Comparison of ENCODE assay signal across 8 mouse cellular contexts in the genomic region with DNA sequence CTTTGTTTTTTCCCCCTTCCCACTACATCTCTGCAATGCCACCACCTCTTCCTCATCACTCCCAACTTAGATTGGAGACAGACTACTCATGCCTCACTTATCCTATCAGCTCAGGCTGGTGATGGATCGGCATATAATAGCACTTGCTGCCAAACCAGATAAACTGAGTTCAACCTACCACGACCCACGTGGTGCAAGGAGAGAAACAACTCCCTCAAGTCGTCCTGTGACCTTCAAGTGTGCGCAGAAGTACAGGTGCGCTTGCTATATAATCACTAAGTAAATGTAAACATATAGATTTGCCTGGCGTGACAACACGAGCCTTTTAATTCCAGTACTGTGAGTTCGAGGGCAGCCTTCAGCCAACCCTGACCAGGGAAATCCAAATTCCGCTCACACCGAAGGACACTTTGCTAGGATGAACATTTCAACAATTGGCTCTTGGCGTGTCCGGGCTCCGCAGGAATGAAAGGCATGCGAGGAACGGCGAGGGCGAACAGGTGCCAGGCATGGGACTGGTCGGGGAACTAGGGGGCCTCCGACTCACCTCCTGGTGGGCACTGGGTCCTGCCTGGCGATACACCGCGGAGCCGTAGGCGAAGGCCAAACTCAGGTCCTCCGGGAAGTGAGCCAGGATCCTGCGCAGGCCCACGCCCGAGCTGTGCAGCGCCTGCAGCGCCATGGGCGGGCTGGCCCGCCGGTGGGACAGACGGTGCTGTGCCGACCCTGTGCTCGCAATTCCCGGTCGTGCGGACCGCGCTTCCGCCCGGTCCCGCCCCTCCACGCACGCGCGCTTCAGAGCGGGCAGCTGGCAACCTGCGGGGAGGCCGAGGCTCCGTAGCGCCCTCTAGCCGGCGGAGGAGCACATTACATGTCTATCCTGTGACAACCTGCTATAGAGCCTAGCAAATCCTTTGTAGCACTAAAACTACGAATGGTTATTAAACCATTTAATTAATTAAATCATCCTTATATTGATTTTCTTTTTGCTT. TPM values are rescaled to one million over a fixed set of nuclear protein-coding genes. Genes with fewer than 3 reads are reported as not detected.
A peak's percentile ranks its signal among the peaks of the same experiment; 100 is the strongest.
DNase-seq lines count a peak whose midpoint lies in the region; ATAC-seq and TF ChIP-seq lines count a peak whose summit lies in the region.

A gene (minus strand): TSS at position 774 of the 992 bp plus-strand sequence.

- peak; percentile 64; the same call in 1 of the 2 replicates for TF ChIP-seq POLR2A in cerebellum, adult 2 months (IDR thresholded peaks at IDR 0.05; ENCODE audit: borderline replicate concordance, insufficient read depth, low read length)

- peak; percentile 93 for ATAC-seq in forebrain, postnatal 0 days
- ATAC-seq in lung, embryonic 14.5 days (ENCODE audit: insufficient read depth): peak; percentile 93
- peak; percentile 94 for ATAC-seq in neutrophil, adult 5-6 weeks (ENCODE audit: extremely low read depth, insufficient number of reproducible peaks, low FRiP score, poor library complexity, severe bottlenecking)

- H3K9ac ChIP-seq in forebrain, postnatal 0 days: peak within 1 kb of the TSS; percentile 79
- H3K9ac ChIP-seq in lung, embryonic 14.5 days: peak within 1 kb of the TSS; percentile 72

- DNase-seq in MN1 (ENCODE audit: low spot score): peak; percentile 90
- peak; percentile 86 to 91 for DNase-seq in cerebellum, adult 2 months
- peak; percentile 94 for DNase-seq in forebrain, postnatal 0 days
- peak; percentile 87 to 94 for DNase-seq in heart, postnatal 36 days
- peak; percentile 83 to 90 for DNase-seq in layer of hippocampus, adult 2 months (ENCODE audit: low spot score in 2 of 2)
- peak; percentile 94 for DNase-seq in lung, embryonic 14.5 days
- DNase-seq in thymus, adult 18-20 months: peak; percentile 70 to 71

- peak within 1 kb of the TSS; percentile 78 for H3K4me3 ChIP-seq in cerebellum, adult 2 months (replicated peaks; ENCODE audit: insufficient read depth, low read depth, low read length)
- peak within 1 kb of the TSS; percentile 93 for H3K4me3 ChIP-seq in forebrain, postnatal 0 days (ENCODE audit: low read depth, low read length)
- H3K4me3 ChIP-seq in layer of hippocampus, adult 2 months: peak within 1 kb of the TSS; percentile 78
- peak within 1 kb of the TSS; percentile 93 for H3K4me3 ChIP-seq in lung, embryonic 14.5 days (ENCODE audit: low read depth, low read length)

- H3K9me3 ChIP-seq in forebrain, postnatal 0 days (ENCODE audit: low read length): no peaks in the 10 kb centered on the region
- no peaks in the 10 kb centered on the region for H3K9me3 ChIP-seq in lung, embryonic 14.5 days (ENCODE audit: low read depth, low read length)

- under 1% methylated on average over 57 of the region's 57 CpGs for WGBS in cerebellum, adult 2 months
- under 1% methylated on average over 57 of the region's 57 CpGs for WGBS in forebrain, postnatal 0 days
- WGBS in lung, embryonic 14.5 days: under 1% methylated on average over 57 of the region's 57 CpGs

- TF ChIP-seq CTCF in cerebellum, adult 2 months (IDR thresholded peaks at IDR 0.05; ENCODE audit: borderline replicate concordance, insufficient read depth, low read depth, low read length): peak; percentile 91
- TF ChIP-seq CTCF in forebrain, postnatal 0 days (IDR thresholded peaks at IDR 0.05; ENCODE audit: low read depth): peak; percentile 96
- TF ChIP-seq CTCF in layer of hippocampus, adult 2 months (conservative IDR thresholded peaks at IDR 0.05): peak; percentile 95
- TF ChIP-seq CTCF in lung, embryonic 14.5 days (IDR thresholded peaks at IDR 0.05; ENCODE audit: low read depth): peak; percentile 84

- H3K36me3 ChIP-seq in forebrain, postnatal 0 days (ENCODE audit: insufficient read depth): peaks cover 22% of the 10 kb centered on the region
- peaks cover 16% of the 10 kb centered on the region for H3K36me3 ChIP-seq in lung, embryonic 14.5 days (ENCODE audit: insufficient read depth)

- H3K27me3 ChIP-seq in cerebellum, adult 2 months (ENCODE audit: control insufficient read depth, insufficient read depth, low read length): no peaks in the 10 kb centered on the region
- H3K27me3 ChIP-seq in forebrain, postnatal 0 days (ENCODE audit: insufficient read depth, low read length): no peaks in the 10 kb centered on the region
- no peaks in the 10 kb centered on the region for H3K27me3 ChIP-seq in lung, embryonic 14.5 days (ENCODE audit: insufficient read depth, low read length)

- H3K27ac ChIP-seq in cerebellum, adult 2 months (ENCODE audit: insufficient read depth, low read length): no peak within 1 kb of the TSS
- peak within 1 kb of the TSS; percentile 50 for H3K27ac ChIP-seq in forebrain, postnatal 0 days (ENCODE audit: low read depth, low read length)
- H3K27ac ChIP-seq in layer of hippocampus, adult 2 months: peak within 1 kb of the TSS; percentile 54; the same call in 1 of the 2 replicates
- H3K27ac ChIP-seq in lung, embryonic 14.5 days (ENCODE audit: low read depth): peak within 1 kb of the TSS; percentile 54; the same call in 1 of the 2 replicates

- H3K4me2 ChIP-seq in forebrain, postnatal 0 days (ENCODE audit: low read depth): peak within 1 kb of the TSS; percentile 85
- peak within 1 kb of the TSS; percentile 79 for H3K4me2 ChIP-seq in lung, embryonic 14.5 days

- intact Hi-C loops in heart, postnatal 36 days (cut with DNase I): loop anchor here (10.0 kb wide), 2 partner anchors 173 to 507 kb away; a partner anchor contains a TSS

- H3K4me1 ChIP-seq in cerebellum, adult 2 months (ENCODE audit: control insufficient read depth, insufficient read depth, low read length): no peaks in the 10 kb centered on the region
- H3K4me1 ChIP-seq in forebrain, postnatal 0 days (ENCODE audit: insufficient read depth): peaks cover 9% of the 10 kb centered on the region
- peaks cover 11% of the 10 kb centered on the region for H3K4me1 ChIP-seq in lung, embryonic 14.5 days (ENCODE audit: insufficient read depth)

RNA-seq across cellular contexts. Expression of the gene that starts here (rescaled TPM):
- polyA plus RNA-seq in cerebellum, adult 2 months (2012; rRNA removed): 28.5 and 32.4 TPM in 2 replicates
- total RNA-seq in forebrain, postnatal 0 days (2014; rRNA removed): 33.7 and 37.5 TPM in 2 replicates
- 49.0 and 54.4 TPM in 2 replicates for polyA plus RNA-seq in forebrain, postnatal 0 days (2015; fragmentation: Nextera tagmentation; extraction: Ambion mirVana)
- total RNA-seq in heart, postnatal 36 days (2021): 10 to 100 TPM; 12.7 to 13.2 TPM
- 10 to 100 TPM; 18.6 to 20.9 TPM for total RNA-seq in layer of hippocampus, adult 2 months (2021)
- polyA plus RNA-seq in lung, embryonic 14.5 days (2014; fragmentation: Nextera tagmentation; extraction: Ambion mirVana): 76.2 and 76.7 TPM in 2 replicates
- 18.9 and 33.6 TPM in 2 replicates for total RNA-seq in neutrophil, adult 5-6 weeks (2017)
